Mouse (Mus musculus): Measurements from ENCODE around the gene Prdx5. TPM values are rescaled to one million over a fixed set of nuclear protein-coding genes. Genes with fewer than 3 reads are reported as not detected.
"Not testable (repeated sequence)": the region's sequence is repeated elsewhere in the genome, so short reads cannot be mapped to it uniquely, and the experiment has no call there.

Gene Prdx5
- total and polyA plus RNA-seq, 2 experiments from 2014 or later, result 344 to 623 TPM

DNA sequence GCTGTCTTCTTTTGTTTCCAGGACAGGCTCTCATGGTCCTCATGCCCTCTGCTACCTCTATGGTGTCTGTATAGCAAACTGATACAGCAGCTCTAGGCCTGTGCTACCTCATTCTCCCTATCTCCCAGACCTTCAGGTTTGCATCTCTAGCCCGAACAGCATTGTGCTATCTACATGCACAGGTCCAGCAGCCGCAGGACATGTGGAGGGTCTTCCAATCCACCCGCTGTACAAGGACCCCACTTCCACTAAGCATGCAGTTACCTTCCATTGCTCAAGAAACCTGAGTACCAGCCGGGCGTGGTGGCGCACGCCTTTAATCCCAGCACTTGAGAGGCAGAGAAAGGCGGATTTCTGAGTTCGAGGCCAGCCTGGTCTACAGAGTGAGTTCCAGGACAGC lies 4.6 kb upstream of the Prdx5 start:
- Histone ChIP-seq H3K9me3 (replicated peaks; ENCODE audit: control insufficient read depth, low read length) (no peaks in the 10 kb centered on the region), H3K36me3 (replicated peaks; ENCODE audit: control insufficient read depth, insufficient read depth, low read length) (peaks cover 38% of the 10 kb centered on the region), H3K4me1 (ENCODE audit: control insufficient read depth, insufficient read depth) (no peaks in the 10 kb centered on the region), H3K9ac (replicated peaks; ENCODE audit: low read depth, low read length) (no peak overlapping the region), H3K27me3 (ENCODE audit: control insufficient read depth, insufficient read depth, low read length) (no peaks in the 10 kb centered on the region), H3K4me2 (ENCODE audit: low read depth, low read length) (no peak overlapping the region), H3K27ac (ENCODE audit: low read depth) (no peak overlapping the region), H3K4me3 (ENCODE audit: low read depth, low read length) (no peak overlapping the region)
- ATAC-seq (ENCODE audit: insufficient read depth, low read depth) (no peak), DNase-seq (ENCODE audit: low spot score) (no peak)
- TF ChIP-seq CTCF (IDR thresholded peaks at IDR 0.05; ENCODE audit: low read depth), result no peak
- no peak for TF ChIP-seq EP300 (IDR thresholded peaks at IDR 0.05; ENCODE audit: low read depth)
- WGBS, result 93% methylated on average over 9 of the region's 9 CpGs

DNA sequence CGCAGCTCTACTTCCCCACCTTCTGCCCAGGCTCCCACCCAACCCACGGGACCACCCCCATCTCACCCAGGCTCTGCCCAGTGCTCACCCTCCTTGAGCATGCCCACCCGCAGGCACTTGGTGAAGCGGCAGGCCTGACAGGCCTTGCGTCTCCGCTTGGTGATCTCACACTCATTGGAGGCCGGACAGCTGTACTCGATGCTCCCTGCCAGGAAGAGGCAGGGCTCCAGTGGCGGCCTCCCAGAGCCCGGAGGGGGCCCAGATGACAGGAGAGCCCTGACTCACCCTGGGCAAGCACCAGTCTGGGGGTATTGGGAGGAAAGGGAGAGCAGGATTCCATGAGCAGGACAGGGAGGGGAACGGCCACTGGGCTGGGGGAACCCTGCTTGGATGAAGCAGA lies 4.1 kb upstream of the Prdx5 start:
- no peak for ATAC-seq (ENCODE audit: insufficient read depth, low read depth)
- Histone ChIP-seq H3K36me3 (replicated peaks; ENCODE audit: control insufficient read depth, insufficient read depth, low read length) (peaks cover 38% of the 10 kb centered on the region), H3K4me2 (ENCODE audit: low read depth, low read length) (no peak overlapping the region), H3K9ac (replicated peaks; ENCODE audit: low read depth, low read length) (no peak overlapping the region), H3K4me3 (ENCODE audit: low read depth, low read length) (no peak overlapping the region), H3K27ac (ENCODE audit: low read depth) (no peak overlapping the region), H3K9me3 (replicated peaks; ENCODE audit: control insufficient read depth, low read length) (no peaks in the 10 kb centered on the region), H3K27me3 (ENCODE audit: control insufficient read depth, insufficient read depth, low read length) (no peaks in the 10 kb centered on the region), H3K4me1 (ENCODE audit: control insufficient read depth, insufficient read depth) (no peaks in the 10 kb centered on the region)
- no peak for DNase-seq (ENCODE audit: low spot score)
- WGBS, result 75% methylated on average over 11 of the region's 11 CpGs
- TF ChIP-seq EP300 (IDR thresholded peaks at IDR 0.05; ENCODE audit: low read depth) (no peak), CTCF (IDR thresholded peaks at IDR 0.05; ENCODE audit: low read depth) (no peak)

DNA sequence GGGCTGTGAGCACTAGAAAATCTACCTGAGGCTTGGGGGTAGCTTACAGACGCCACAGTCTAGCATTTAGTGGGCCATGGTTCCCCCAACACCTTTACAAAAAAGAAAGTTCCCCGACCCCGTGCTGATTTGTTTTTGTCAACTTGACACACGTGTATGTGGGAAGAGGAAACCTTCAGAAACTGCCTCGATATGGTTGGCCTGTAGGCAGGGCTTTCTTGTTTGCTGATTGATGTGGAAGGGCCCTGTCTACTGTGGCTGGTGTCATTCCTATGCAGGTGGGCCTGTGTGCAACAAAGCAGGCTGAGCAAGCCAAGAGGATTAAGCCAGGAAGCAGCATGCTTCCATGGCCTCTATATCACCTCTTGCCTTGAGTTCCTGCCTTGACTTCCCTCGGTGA lies 3.1 kb upstream of the Prdx5 start:
- no peaks in the 10 kb centered on the region for H3K9me3 ChIP-seq (replicated peaks; ENCODE audit: control insufficient read depth, low read length)
- no peak for DNase-seq (ENCODE audit: low spot score)
- WGBS, result 77% methylated on average over 6 of the region's 6 CpGs

DNA sequence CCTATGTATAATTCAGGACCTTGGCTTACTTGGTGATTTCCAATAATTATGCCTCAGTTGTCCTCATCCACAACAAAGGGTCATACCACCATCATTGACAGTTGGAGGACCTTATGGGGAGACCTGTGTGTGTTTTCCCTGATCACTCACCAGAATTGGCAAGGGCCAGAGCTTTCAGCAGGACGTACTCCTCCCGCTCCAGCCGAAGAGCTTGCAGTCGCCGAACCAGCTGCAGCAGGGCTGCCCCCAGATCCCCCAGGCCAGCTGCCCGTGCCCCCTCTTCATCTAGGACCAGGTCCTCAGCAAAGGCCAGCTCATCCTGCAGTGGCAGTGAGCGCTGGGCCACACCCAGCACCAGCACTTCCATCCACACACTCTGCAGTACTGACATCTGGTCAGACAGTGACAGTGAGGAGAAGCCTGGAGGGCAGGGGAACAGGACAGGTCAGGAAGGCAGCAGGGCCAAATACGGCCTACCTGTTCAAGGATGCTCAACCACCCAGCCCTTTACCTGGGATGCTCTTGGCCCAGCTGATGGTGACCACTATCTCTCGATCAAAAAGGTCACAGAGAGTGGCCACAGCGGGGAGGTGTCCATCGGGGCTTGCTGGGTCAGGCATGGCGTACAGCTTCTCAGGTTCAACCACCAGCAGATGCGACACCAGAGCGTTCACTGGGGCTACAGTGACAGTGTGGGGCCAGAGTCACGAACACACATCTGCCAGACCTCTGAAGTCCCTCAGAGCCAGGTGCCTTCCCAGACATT lies 2.5 kb upstream of the Prdx5 start:
- H3K27me3 ChIP-seq (ENCODE audit: control insufficient read depth, insufficient read depth, low read length), result no peaks in the 10 kb centered on the region
- DNase-seq (ENCODE audit: low spot score) (no peak), ATAC-seq (ENCODE audit: insufficient read depth, low read depth) (no peak)
- no peak overlapping the region for H3K9ac ChIP-seq (replicated peaks; ENCODE audit: low read depth, low read length)
- H3K36me3 ChIP-seq (replicated peaks; ENCODE audit: control insufficient read depth, insufficient read depth, low read length), result peaks cover 30% of the 10 kb centered on the region
- WGBS, result 92% methylated on average over 15 of the region's 15 CpGs
- no peak overlapping the region for H3K27ac ChIP-seq (ENCODE audit: low read depth)
- H3K9me3 ChIP-seq (replicated peaks; ENCODE audit: control insufficient read depth, low read length), result no peaks in the 10 kb centered on the region
- H3K4me1 ChIP-seq (ENCODE audit: control insufficient read depth, insufficient read depth), result peaks cover 12% of the 10 kb centered on the region
- H3K4me3 ChIP-seq (ENCODE audit: low read depth, low read length), result no peak overlapping the region
- no peak for TF ChIP-seq EP300 (IDR thresholded peaks at IDR 0.05; ENCODE audit: low read depth)
- TF ChIP-seq CTCF (IDR thresholded peaks at IDR 0.05; ENCODE audit: low read depth), result no peak
- no peak overlapping the region for H3K4me2 ChIP-seq (ENCODE audit: low read depth, low read length)

More for the DNA sequence above, 3.1 kb upstream of the Prdx5 start:
- Histone ChIP-seq H3K9ac (replicated peaks; ENCODE audit: low read depth, low read length) (no peak overlapping the region), H3K4me3 (ENCODE audit: low read depth, low read length) (no peak overlapping the region), H3K36me3 (replicated peaks; ENCODE audit: control insufficient read depth, insufficient read depth, low read length) (peaks cover 30% of the 10 kb centered on the region), H3K27me3 (ENCODE audit: control insufficient read depth, insufficient read depth, low read length) (no peaks in the 10 kb centered on the region), H3K27ac (ENCODE audit: low read depth) (no peak overlapping the region), H3K4me1 (ENCODE audit: control insufficient read depth, insufficient read depth) (peaks cover 7% of the 10 kb centered on the region), H3K4me2 (ENCODE audit: low read depth, low read length) (no peak overlapping the region)
- ATAC-seq (ENCODE audit: insufficient read depth, low read depth), result no peak
- TF ChIP-seq CTCF (IDR thresholded peaks at IDR 0.05; ENCODE audit: low read depth) (no peak), EP300 (IDR thresholded peaks at IDR 0.05; ENCODE audit: low read depth) (no peak)

DNA sequence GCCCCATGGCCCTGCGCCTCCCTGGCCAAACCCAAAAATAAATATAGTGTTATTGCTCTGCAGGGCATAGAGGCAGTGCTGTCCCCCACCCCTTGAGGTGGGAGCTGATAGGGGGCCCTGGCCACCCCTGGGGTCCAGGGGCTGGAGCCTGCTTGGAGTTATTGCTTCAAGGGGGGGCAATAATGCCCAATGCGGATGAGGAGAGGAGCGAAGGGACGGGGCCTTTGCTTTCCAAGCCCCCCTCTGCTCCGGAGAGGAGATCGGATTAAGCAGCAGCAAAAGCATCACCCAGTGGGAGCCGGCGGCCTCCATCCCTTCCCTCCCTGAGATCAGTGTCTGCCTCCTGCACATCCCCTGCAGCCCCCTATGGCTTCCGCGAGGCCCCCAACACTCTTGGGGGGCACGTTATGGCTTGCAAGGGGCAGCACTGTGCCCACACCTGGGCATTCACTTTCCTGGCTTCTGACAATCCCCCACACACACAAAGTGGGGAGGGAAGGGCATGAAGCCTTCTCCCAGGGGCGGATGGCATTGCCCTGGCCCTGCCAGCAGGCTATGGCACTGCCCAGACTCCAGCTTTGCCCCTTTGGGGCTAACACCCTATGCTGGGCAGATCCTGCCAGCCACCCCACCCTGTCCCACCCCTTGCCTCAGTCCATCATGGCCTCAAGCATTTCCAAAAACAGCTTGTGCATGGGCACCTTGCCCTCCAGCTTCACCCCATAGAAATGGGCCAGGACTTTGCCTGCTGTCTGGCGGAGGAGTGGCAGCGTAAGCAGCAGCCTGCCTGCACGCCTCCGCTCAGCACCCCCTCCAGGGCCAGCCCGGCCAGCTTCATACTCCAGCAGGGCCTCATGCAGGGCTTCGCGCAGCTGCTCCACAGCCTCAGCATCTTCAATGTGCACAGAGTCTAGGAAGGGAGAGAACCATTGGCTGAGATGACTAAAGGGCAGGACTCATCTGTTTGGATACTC lies 1.5 kb upstream of the Prdx5 start:
- H3K4me1 ChIP-seq (ENCODE audit: control insufficient read depth, insufficient read depth), result peaks cover 12% of the 10 kb centered on the region
- no peaks in the 10 kb centered on the region for H3K27me3 ChIP-seq (ENCODE audit: control insufficient read depth, insufficient read depth, low read length)
- H3K4me2 ChIP-seq (ENCODE audit: low read depth, low read length), result peak overlapping the region; percentile 73; the same call in 1 of the 2 replicates
- H3K36me3 ChIP-seq (replicated peaks; ENCODE audit: control insufficient read depth, insufficient read depth, low read length), result peaks cover 38% of the 10 kb centered on the region
- no peak overlapping the region for H3K4me3 ChIP-seq (ENCODE audit: low read depth, low read length)
- H3K27ac ChIP-seq (ENCODE audit: low read depth), result no peak overlapping the region
- 77% methylated on average over 19 of the region's 19 CpGs for whole genome bisulfite sequencing
- TF ChIP-seq EP300 (IDR thresholded peaks at IDR 0.05; ENCODE audit: low read depth) (no peak), CTCF (IDR thresholded peaks at IDR 0.05; ENCODE audit: low read depth) (no peak)
- no peaks in the 10 kb centered on the region for H3K9me3 ChIP-seq (replicated peaks; ENCODE audit: control insufficient read depth, low read length)
- ATAC-seq (ENCODE audit: insufficient read depth, low read depth) (no peak), DNase-seq (ENCODE audit: low spot score) (no peak)
- H3K9ac ChIP-seq (replicated peaks; ENCODE audit: low read depth, low read length), result no peak overlapping the region

GRCm38 (mm10) chr19:6910306-6910705 lies 400 bp upstream of the Prdx5 start:
- 1% methylated on average over 29 of the region's 30 CpGs for WGBS
- peak; percentile 15 for ATAC-seq (ENCODE audit: insufficient read depth, low read depth)
- H3K36me3 ChIP-seq (replicated peaks; ENCODE audit: control insufficient read depth, insufficient read depth, low read length), result peaks cover 48% of the 10 kb centered on the region
- not testable (repeated sequence) for DNase-seq (ENCODE audit: low spot score); H3K9me3 ChIP-seq (replicated peaks; ENCODE audit: control insufficient read depth, low read length); H3K27me3 ChIP-seq (ENCODE audit: control insufficient read depth, insufficient read depth, low read length)
- peak overlapping the region; percentile 73 for H3K4me2 ChIP-seq (ENCODE audit: low read depth, low read length)
- H3K4me1 ChIP-seq (ENCODE audit: control insufficient read depth, insufficient read depth), result peaks cover 12% of the 10 kb centered on the region
- H3K9ac ChIP-seq (replicated peaks; ENCODE audit: low read depth, low read length), result peak overlapping the region; percentile 66
- peak overlapping the region; percentile 71 for H3K4me3 ChIP-seq (ENCODE audit: low read depth, low read length)
- peak overlapping the region; percentile 99 for H3K27ac ChIP-seq (ENCODE audit: low read depth)
